Mouse (Mus musculus): ENCODE data around the gene Lsm4.
A peak's percentile ranks its signal among the peaks of the same experiment; 100 is the strongest.

DNA sequence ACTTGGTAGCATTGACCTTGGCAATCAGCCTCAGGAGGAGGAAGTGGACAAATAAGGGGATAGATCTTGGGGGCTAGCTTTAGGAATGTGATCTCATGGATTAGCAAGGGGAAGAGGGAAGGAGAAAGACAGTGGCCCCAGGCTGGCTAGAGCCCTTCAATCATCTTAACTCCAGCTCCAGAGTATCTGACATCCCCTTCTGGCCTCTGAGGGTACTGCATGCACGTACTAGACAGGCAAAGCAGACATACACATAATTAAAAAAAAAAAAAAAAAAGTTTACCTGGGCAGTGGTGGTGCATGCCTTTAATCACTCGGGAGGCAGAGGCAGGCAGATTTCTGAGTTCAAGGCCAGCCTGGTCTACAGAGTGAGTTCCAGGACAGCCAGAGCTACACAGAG is 29.0 kb upstream of the Lsm4 start:
- TF ChIP-seq CTCF (IDR thresholded peaks at IDR 0.05; ENCODE audit: low read depth) (peak; percentile 19; the same call in 1 of the 2 replicates), EP300 (IDR thresholded peaks at IDR 0.05; ENCODE audit: low read depth) (no peak)
